In genomic region chr11:102023406-102023805, GRCm38 (mm10) we compare ENCODE assay signal across 26 mouse cellular contexts. TPM values are rescaled to one million over a fixed set of nuclear protein-coding genes. Genes with fewer than 3 reads are reported as not detected.
DNase-seq lines count a peak whose midpoint lies in the region; ATAC-seq and TF ChIP-seq lines count a peak whose summit lies in the region.
"Had no signal": no experiment of that assay in that cellular context is flagged by ENCODE, and none has a peak within 500 bp of the region (broad histone marks: within the 10 kb centered on the region; RNA-seq: fewer than 3 reads in every experiment).

No protein-coding gene starts in this region.

- no peak overlapping the region for H3K4me3 ChIP-seq in midbrain, embryonic 10.5 days
- H3K4me3 ChIP-seq in midbrain, postnatal 0 days (ENCODE audit: low read depth, low read length): no peak overlapping the region
- H3K4me3 ChIP-seq: embryonic facial prominence, embryonic 12.5 days; limb, embryonic 13.5 days; stomach, embryonic 15.5 days had no signal

- peak; percentile 72 for ATAC-seq in frontal cortex, adult (ENCODE audit: low TSS enrichment)
- no peak for ATAC-seq in midbrain, postnatal 0 days (ENCODE audit: low FRiP score)
- ATAC-seq: forebrain, postnatal 0 days; hindbrain, embryonic 16.5 days; intestine, postnatal 0 days had no signal

- H3K4me1 ChIP-seq in midbrain, embryonic 10.5 days: peaks cover 41% of the 10 kb centered on the region
- no peaks in the 10 kb centered on the region for H3K4me1 ChIP-seq in midbrain, postnatal 0 days (ENCODE audit: insufficient read depth, low read length)

- DNase-seq in frontal cortex, postnatal 14 days (ENCODE audit: low spot score in 2 of 2): no peak
- no peak for DNase-seq in midbrain, embryonic 10.5 days (ENCODE audit: low spot score)
- no peak for DNase-seq in midbrain, postnatal 0 days (ENCODE audit: low spot score)
- DNase-seq in right cerebral cortex, postnatal 25 days: peak; percentile 66
- DNase-seq in right cerebral cortex, postnatal 14 days: no peak
- DNase-seq in lung, postnatal 14 days: no peak
- DNase-seq: adrenal gland, postnatal 25 days; forebrain, postnatal 0 days; heart, postnatal 10 days; thymus, adult 2 months had no signal

- 87% methylated on average over 13 of the region's 13 CpGs for WGBS in midbrain, embryonic 10.5 days
- 76% methylated on average over 13 of the region's 13 CpGs for WGBS in midbrain, postnatal 0 days

- 0 out of 2 replicates have a peak overlapping the region, but pooled peaks have one; percentile 17 for H3K27ac ChIP-seq in midbrain, embryonic 10.5 days (replicated peaks)
- H3K27ac ChIP-seq in midbrain, postnatal 0 days (ENCODE audit: low read depth, low read length): no peak overlapping the region
- H3K27ac ChIP-seq: embryonic facial prominence, embryonic 12.5 days; limb, embryonic 13.5 days; liver, embryonic 14.5 days; stomach, embryonic 15.5 days had no signal

- no peak overlapping the region for H3K4me2 ChIP-seq in midbrain, postnatal 0 days (ENCODE audit: low read depth, low read length, poor library complexity, severe bottlenecking)
- H3K4me2 ChIP-seq: embryonic facial prominence, embryonic 12.5 days; limb, embryonic 13.5 days; stomach, embryonic 15.5 days had no signal

- no peak for TF ChIP-seq CTCF in midbrain, postnatal 0 days (IDR thresholded peaks at IDR 0.05)

- H3K9ac ChIP-seq in midbrain, postnatal 0 days (replicated peaks; ENCODE audit: low read length, poor library complexity, severe bottlenecking): no peak overlapping the region
- H3K9ac ChIP-seq: embryonic facial prominence, embryonic 12.5 days; forebrain, postnatal 0 days; limb, embryonic 13.5 days; liver, embryonic 14.5 days; stomach, embryonic 15.5 days had no signal

- no peaks in the 10 kb centered on the region for H3K9me3 ChIP-seq in midbrain, embryonic 10.5 days (replicated peaks)
- no peaks in the 10 kb centered on the region for H3K9me3 ChIP-seq in midbrain, postnatal 0 days (ENCODE audit: low read length)
- H3K9me3 ChIP-seq: embryonic facial prominence, embryonic 12.5 days; limb, embryonic 13.5 days; stomach, embryonic 15.5 days had no signal

- peaks cover 35% of the 10 kb centered on the region for H3K36me3 ChIP-seq in midbrain, embryonic 10.5 days
- H3K36me3 ChIP-seq in midbrain, postnatal 0 days (ENCODE audit: insufficient read depth, low read length): peaks cover 12% of the 10 kb centered on the region
- H3K36me3 ChIP-seq: stomach, embryonic 15.5 days had no signal

- peaks cover 41% of the 10 kb centered on the region for H3K27me3 ChIP-seq in midbrain, embryonic 10.5 days (ENCODE audit: low read depth, poor library complexity, severe bottlenecking)
- no peaks in the 10 kb centered on the region for H3K27me3 ChIP-seq in midbrain, postnatal 0 days (ENCODE audit: insufficient read depth, low read length)
- H3K27me3 ChIP-seq: limb, embryonic 13.5 days; stomach, embryonic 15.5 days had no signal

RNA-seq across cellular contexts. Expression of gene Mpp3, which starts 4.9 kb away (rescaled TPM):
- 13.3 and 16.9 TPM in 2 replicates for polyA plus RNA-seq in midbrain, embryonic 10.5 days (2016; fragmentation: Nextera tagmentation; extraction: Ambion mirVana)
- 68.2 and 71.9 TPM in 2 replicates for total RNA-seq in midbrain, postnatal 0 days (2014; rRNA removed)
- 53.9 and 54.7 TPM in 2 replicates for polyA plus RNA-seq in midbrain, postnatal 0 days (2015; fragmentation: Nextera tagmentation; extraction: Ambion mirVana)
- total RNA-seq: megakaryocyte, adult 5-6 weeks had no signal

RNA-seq across cellular contexts. Expression of gene Cd300lg, which starts 17.9 kb away (rescaled TPM):
- polyA plus RNA-seq in midbrain, embryonic 10.5 days (2016; fragmentation: Nextera tagmentation; extraction: Ambion mirVana): 0.20 and 0.25 TPM in 2 replicates
- total RNA-seq in midbrain, postnatal 0 days (2014; rRNA removed): 0.14 TPM in 1 of 2 replicates, not detected in the other
- 0.25 TPM in 2 replicates for polyA plus RNA-seq in midbrain, postnatal 0 days (2015; fragmentation: Nextera tagmentation; extraction: Ambion mirVana)
- total RNA-seq: ES-E14; layer of hippocampus, adult 18-20 months had no signal

RNA-seq across cellular contexts. Expression of gene Dusp3, which starts 36.6 kb away (rescaled TPM):
- polyA plus RNA-seq in midbrain, embryonic 10.5 days (2016; fragmentation: Nextera tagmentation; extraction: Ambion mirVana): 12.2 and 13.1 TPM in 2 replicates
- 36.3 and 54.3 TPM in 2 replicates for total RNA-seq in midbrain, postnatal 0 days (2014; rRNA removed)
- 44.1 and 48.5 TPM in 2 replicates for polyA plus RNA-seq in midbrain, postnatal 0 days (2015; fragmentation: Nextera tagmentation; extraction: Ambion mirVana)

RNA-seq across cellular contexts. Expression of gene Cfap97d1, which starts 39.3 kb away (rescaled TPM):
- polyA plus RNA-seq in midbrain, embryonic 10.5 days (2016; fragmentation: Nextera tagmentation; extraction: Ambion mirVana): not detected in 2 replicates
- not detected in 2 replicates for total RNA-seq in midbrain, postnatal 0 days (2014; rRNA removed)
- not detected in 2 replicates for polyA plus RNA-seq in midbrain, postnatal 0 days (2015; fragmentation: Nextera tagmentation; extraction: Ambion mirVana)
- total RNA-seq: adrenal gland, postnatal 25 days; ES-E14; forebrain, postnatal 0 days; gastrocnemius, postnatal 25 days; heart, postnatal 10 days; layer of hippocampus, adult 18-20 months; left cerebral cortex, adult 8-10 months; megakaryocyte, adult 5-6 weeks had no signal
- polyA plus RNA-seq: cortical plate, adult 2 months; embryonic facial prominence, embryonic 12.5 days; forebrain, postnatal 0 days; hindbrain, embryonic 16.5 days; intestine, postnatal 0 days; kidney, embryonic 16.5 days; limb, embryonic 13.5 days; liver, embryonic 14.5 days; lung, embryonic 16.5 days; stomach, embryonic 15.5 days; thymus, adult 2 months; urinary bladder, adult 2 months had no signal

RNA-seq across cellular contexts. Expression of gene Sost, which starts 56.6 kb away (rescaled TPM):
- 0.25 and 0.26 TPM in 2 replicates for polyA plus RNA-seq in midbrain, embryonic 10.5 days (2016; fragmentation: Nextera tagmentation; extraction: Ambion mirVana)
- 0.11 TPM in 1 of 2 replicates, not detected in the other for total RNA-seq in midbrain, postnatal 0 days (2014; rRNA removed)
- 0.12 TPM in 1 of 2 replicates, not detected in the other for polyA plus RNA-seq in midbrain, postnatal 0 days (2015; fragmentation: Nextera tagmentation; extraction: Ambion mirVana)
- total RNA-seq: adrenal gland, postnatal 25 days; ES-E14; forebrain, postnatal 0 days; gastrocnemius, postnatal 25 days; megakaryocyte, adult 5-6 weeks had no signal
- polyA plus RNA-seq: forebrain, postnatal 0 days; intestine, postnatal 0 days had no signal
